Mouse (Mus musculus) heart, embryonic 15.5 days (tissue): ENCODE data around the gene Hhipl2. TPM values are rescaled to one million over a fixed set of nuclear protein-coding genes. Genes with fewer than 3 reads are reported as not detected.
"Not testable (repeated sequence)": the region's sequence is repeated elsewhere in the genome, so short reads cannot be mapped to it uniquely, and the experiment has no call there.

ENCODE experiments used
- ATAC-seq: fragments of 200-750 bp; cut with Nextera tagmentation; replicated peaks from 2 replicates; pipeline ENCODE4 v1.8.0; 2017; ENCODE audit warnings: low read depth, moderate TSS enrichment; ENCODE audit not compliant: insufficient number of reproducible peaks, insufficient read depth, low FRiP score
- H3K27ac ChIP-seq: fragments of 300-500 bp; sonication (generic); 2 replicates; pipeline ENCODE4 v1.5.1; 2015; ENCODE audit warnings: mild to moderate bottlenecking, inconsistent platforms
- H3K27me3 ChIP-seq: fragments of 300-500 bp; sonication (generic); 2 replicates; pipeline ENCODE4 v1.6.1; 2015; ENCODE audit warnings: inconsistent platforms
- H3K36me3 ChIP-seq: fragments of 300-500 bp; sonication (generic); 2 replicates; pipeline ENCODE4 v1.6.1; 2015; ENCODE audit warnings: mild to moderate bottlenecking, inconsistent platforms
- H3K4me1 ChIP-seq: fragments of 300-500 bp; sonication (generic); replicated peaks from 2 replicates; pipeline ENCODE4 v1.6.1; 2015; ENCODE audit warnings: inconsistent platforms
- H3K4me2 ChIP-seq: fragments of 300-500 bp; sonication (generic); 2 replicates; pipeline ENCODE4 v1.6.1; 2015; ENCODE audit warnings: inconsistent platforms, mild to moderate bottlenecking, moderate library complexity
- H3K4me3 ChIP-seq: fragments of 300-500 bp; sonication (generic); 2 replicates; pipeline ENCODE4 v1.5.1; 2015; ENCODE audit warnings: mild to moderate bottlenecking, inconsistent platforms
- H3K9ac ChIP-seq: fragments of 300-500 bp; sonication (generic); 2 replicates; pipeline ENCODE4 v1.6.1; 2015; ENCODE audit warnings: mild to moderate bottlenecking, inconsistent platforms
- H3K9me3 ChIP-seq: fragments of 300-500 bp; sonication (generic); replicated peaks from 2 replicates; pipeline ENCODE4 v1.6.1; 2016; ENCODE audit warnings: inconsistent platforms
- WGBS: fragments of 180-500 bp; shearing (Covaris S2); methylation state at CpG from one replicate; pipeline ENCODE4 v1.1.7; 2015; ENCODE audit warnings: mixed read lengths; 5-methylcytosine and 5-hydroxymethylcytosine counted together
- polyA plus RNA-seq: library from polyadenylated mRNA; unstranded; fragments of >200 nt; fragmentation: Nextera tagmentation; extraction: Ambion mirVana; gene quantifications from 2 replicates; pipeline ENCODE4 v1.2.1, GENCODE M21; 2015

Hhipl2 gene
- polyA plus RNA-seq: 0.23 and 0.34 TPM in 2 replicates

- H3K27me3 ChIP-seq: no peaks in the 10 kb centered on the region
- WGBS: 67% methylated on average over 12 of the region's 12 CpGs
- no peak for ATAC-seq
- no peak within 1 kb of the TSS for H3K27ac ChIP-seq
- no peak within 1 kb of the TSS for H3K9ac ChIP-seq
- 0 out of 2 replicates have a peak, but pooled peaks cover 2% of the 10 kb centered on the region for H3K4me1 ChIP-seq
- no peak within 1 kb of the TSS for H3K4me2 ChIP-seq
- H3K9me3 ChIP-seq: no peaks in the 10 kb centered on the region
- H3K4me3 ChIP-seq: no peak within 1 kb of the TSS
- no peaks in the 10 kb centered on the region for H3K36me3 ChIP-seq
Observed at GRCm38 (mm10) chr1:183417873-183418272, at the start of gene Hhipl2. Gene Hhipl2, plus strand, starts transcription at chr1:183418215.

- Histone ChIP-seq H3K36me3 (peaks cover 19% of the 10 kb centered on the region), H3K4me3 (peak overlapping the region; percentile 92), H3K4me1 (peaks cover 15% of the 10 kb centered on the region), H3K9me3 (no peaks in the 10 kb centered on the region), H3K4me2 (peak overlapping the region; percentile 76), H3K9ac (peak overlapping the region; percentile 91), H3K27me3 (no peaks in the 10 kb centered on the region), H3K27ac (peak overlapping the region; percentile 66)
- ATAC-seq: peak; percentile 54
- 2% methylated on average over 56 of the region's 56 CpGs for WGBS
Observed at GRCm38 (mm10) chr1:183368601-183369400, 49.2 kb upstream of the Hhipl2 start.

GRCm38 (mm10) chr1:183369427-183370014 is 48.5 kb upstream of the Hhipl2 start, which contains the start of gene Mia3:
Gene Mia3, minus strand, starts transcription at chr1:183369553.
- ATAC-seq: peak; percentile 99
- H3K27ac ChIP-seq: peak within 1 kb of the TSS; percentile 66
- peak within 1 kb of the TSS; percentile 92 for H3K4me3 ChIP-seq
- H3K9me3 ChIP-seq: no peaks in the 10 kb centered on the region
- H3K4me1 ChIP-seq: peaks cover 15% of the 10 kb centered on the region
- peak within 1 kb of the TSS; percentile 91 for H3K9ac ChIP-seq
- peak within 1 kb of the TSS; percentile 76 for H3K4me2 ChIP-seq
- peaks cover 12% of the 10 kb centered on the region for H3K36me3 ChIP-seq
- no peaks in the 10 kb centered on the region for H3K27me3 ChIP-seq
- whole genome bisulfite sequencing: under 1% methylated on average over 50 of the region's 51 CpGs

GRCm38 (mm10) chr1:183374728-183375127 is 43.3 kb upstream of the Hhipl2 start:
- Histone ChIP-seq H3K27me3 (no peaks in the 10 kb centered on the region), H3K4me1 (0 out of 2 replicates have a peak, but pooled peaks cover 4% of the 10 kb centered on the region), H3K9me3 (no peaks in the 10 kb centered on the region), H3K36me3 (no peaks in the 10 kb centered on the region), H3K9ac (no peak overlapping the region), H3K4me2 (no peak overlapping the region), H3K4me3 (no peak overlapping the region), H3K27ac (no peak overlapping the region)
- WGBS: 68% methylated on average over 5 of the region's 5 CpGs
- no peak for ATAC-seq

- Histone ChIP-seq H3K27me3 (no peaks in the 10 kb centered on the region), H3K4me3 (no peak overlapping the region), H3K4me1 (no peaks in the 10 kb centered on the region), H3K4me2 (no peak overlapping the region), H3K36me3 (no peaks in the 10 kb centered on the region), H3K9ac (no peak overlapping the region), H3K9me3 (no peaks in the 10 kb centered on the region), H3K27ac (no peak overlapping the region)
- ATAC-seq: no peak
- WGBS: 67% methylated on average over 4 of the region's 4 CpGs
Observed at GRCm38 (mm10) chr1:183377045-183377444, 41.0 kb upstream of the Hhipl2 start.

- H3K36me3 ChIP-seq: no peaks in the 10 kb centered on the region
- 64% methylated on average over 10 of the region's 10 CpGs for WGBS
- no peaks in the 10 kb centered on the region for H3K4me1 ChIP-seq
- no peaks in the 10 kb centered on the region for H3K27me3 ChIP-seq
- 0 out of 2 replicates have a peak overlapping the region, but pooled peaks have one; percentile 7 for H3K27ac ChIP-seq
- ATAC-seq: peak; percentile 50
- no peak overlapping the region for H3K4me2 ChIP-seq
- no peaks in the 10 kb centered on the region for H3K9me3 ChIP-seq
- no peak overlapping the region for H3K4me3 ChIP-seq
- no peak overlapping the region for H3K9ac ChIP-seq
Observed at GRCm38 (mm10) chr1:183378321-183378941, 39.6 kb upstream of the Hhipl2 start.

- ATAC-seq, H3K9ac ChIP-seq, H3K27ac ChIP-seq, H3K36me3 ChIP-seq, H3K4me3 ChIP-seq, H3K4me2 ChIP-seq, H3K4me1 ChIP-seq, H3K27me3 ChIP-seq, H3K9me3 ChIP-seq: not testable (repeated sequence)
- 81% methylated on average over 3 of the region's 3 CpGs for WGBS
Observed at GRCm38 (mm10) chr1:183379376-183379775, 38.6 kb upstream of the Hhipl2 start.

- Histone ChIP-seq H3K9ac (no peak overlapping the region), H3K27me3 (peaks cover 10% of the 10 kb centered on the region), H3K4me1 (no peaks in the 10 kb centered on the region), H3K9me3 (no peaks in the 10 kb centered on the region), H3K27ac (no peak overlapping the region), H3K4me2 (no peak overlapping the region), H3K36me3 (no peaks in the 10 kb centered on the region), H3K4me3 (no peak overlapping the region)
- no peak for ATAC-seq
- 67% methylated on average over 5 of the region's 5 CpGs for WGBS
Observed at GRCm38 (mm10) chr1:183381816-183382215, 36.2 kb upstream of the Hhipl2 start.

GRCm38 (mm10) chr1:183382621-183383020 is 35.4 kb upstream of the Hhipl2 start:
- Histone ChIP-seq H3K4me3 (no peak overlapping the region), H3K9ac (no peak overlapping the region), H3K9me3 (no peaks in the 10 kb centered on the region), H3K36me3 (no peaks in the 10 kb centered on the region), H3K27ac (no peak overlapping the region), H3K4me1 (no peaks in the 10 kb centered on the region), H3K4me2 (no peak overlapping the region), H3K27me3 (peaks cover 17% of the 10 kb centered on the region)
- ATAC-seq: no peak
- 75% methylated on average over 2 of the region's 2 CpGs for WGBS

- ATAC-seq: not testable (repeated sequence)
- WGBS: 85% methylated on average over 3 of the region's 3 CpGs
Observed at GRCm38 (mm10) chr1:183387421-183387820, 30.6 kb upstream of the Hhipl2 start.

More at GRCm38 (mm10) chr1:183387421-183387820, 30.6 kb upstream of the Hhipl2 start:
- not testable (repeated sequence) for H3K27ac ChIP-seq, H3K36me3 ChIP-seq, H3K4me2 ChIP-seq, H3K4me3 ChIP-seq, H3K9me3 ChIP-seq, H3K9ac ChIP-seq, H3K4me1 ChIP-seq
- peaks cover 18% of the 10 kb centered on the region for H3K27me3 ChIP-seq
